Mouse (Mus musculus): ENCODE data around the gene Efcab11.

Efcab11 gene

GRCm38 (mm10) chr12:99807891-99808290 lies 76.3 kb downstream of the Efcab11 start:
- DNase-seq (ENCODE audit: low read depth) = no peak

GRCm38 (mm10) chr12:99806741-99807140 lies 77.5 kb downstream of the Efcab11 start:
- peak; percentile 56 for DNase-seq (ENCODE audit: low read depth)

- DNase-seq (ENCODE audit: low read depth) = peak; percentile 72
These were observed 88.3 kb downstream of the Efcab11 start for GRCm38 (mm10) chr12:99795921-99796320.

- peak; percentile 67 for DNase-seq (ENCODE audit: low read depth)
These were observed 89.2 kb downstream of the Efcab11 start for GRCm38 (mm10) chr12:99794792-99795620.

- no peak for DNase-seq (ENCODE audit: low read depth)
These were observed 90.1 kb downstream of the Efcab11 start for GRCm38 (mm10) chr12:99794158-99794515.

- DNase-seq (ENCODE audit: low read depth) = no peak
These were observed 90.6 kb downstream of the Efcab11 start for GRCm38 (mm10) chr12:99793465-99794157.

GRCm38 (mm10) chr12:99789283-99789960 lies 94.8 kb downstream of the Efcab11 start:
- DNase-seq (ENCODE audit: low read depth) = peak; percentile 40

GRCm38 (mm10) chr12:99781774-99782173 lies 102.5 kb downstream of the Efcab11 start:
- no peak for DNase-seq (ENCODE audit: low read depth)

GRCm38 (mm10) chr12:99780396-99780795 lies 103.8 kb downstream of the Efcab11 start:
- no peak for DNase-seq (ENCODE audit: low read depth)

- DNase-seq (ENCODE audit: low read depth) = no peak
These were observed 104.3 kb downstream of the Efcab11 start for GRCm38 (mm10) chr12:99779908-99780307.

- no peak for DNase-seq (ENCODE audit: low read depth)
These were observed 107.6 kb downstream of the Efcab11 start for GRCm38 (mm10) chr12:99776497-99777139.

GRCm38 (mm10) chr12:99774864-99775263 lies 109.4 kb downstream of the Efcab11 start:
- DNase-seq (ENCODE audit: low read depth) = no peak

GRCm38 (mm10) chr12:99773636-99774193 lies 110.5 kb downstream of the Efcab11 start:
- peak; percentile 64 for DNase-seq (ENCODE audit: low read depth)

GRCm38 (mm10) chr12:99771018-99771417 lies 113.2 kb downstream of the Efcab11 start:
- DNase-seq (ENCODE audit: low read depth) = no peak

- no peak for DNase-seq (ENCODE audit: low read depth)
These were observed 114.6 kb downstream of the Efcab11 start for GRCm38 (mm10) chr12:99769626-99770025.

- DNase-seq (ENCODE audit: low read depth) = no peak
These were observed 116.5 kb downstream of the Efcab11 start for GRCm38 (mm10) chr12:99767691-99768090.

- DNase-seq (ENCODE audit: low read depth) = no peak
These were observed 118.3 kb downstream of the Efcab11 start for GRCm38 (mm10) chr12:99765979-99766378.

- DNase-seq (ENCODE audit: low read depth) = no peak
These were observed 120.2 kb downstream of the Efcab11 start for GRCm38 (mm10) chr12:99764053-99764452.

- DNase-seq (ENCODE audit: low read depth) = no peak
These were observed 126.3 kb downstream of the Efcab11 start for GRCm38 (mm10) chr12:99757754-99758526.

GRCm38 (mm10) chr12:99756914-99757687 lies 127.1 kb downstream of the Efcab11 start:
- DNase-seq (ENCODE audit: low read depth) = no peak

Measured in naive thymus-derived CD4-positive, alpha-beta T cell, adult 2 months (primary cell).